Mouse (Mus musculus): ENCODE data around the gene Rhox1. TPM values are rescaled to one million over a fixed set of nuclear protein-coding genes. Genes with fewer than 3 reads are reported as not detected.
"Not testable (repeated sequence)": the region's sequence is repeated elsewhere in the genome, so short reads cannot be mapped to it uniquely, and the experiment has no call there.

Rhox1 gene
- polyA plus RNA-seq (2014; fragmentation: Nextera tagmentation; extraction: Ambion mirVana) = not detected in 2 replicates

DNA sequence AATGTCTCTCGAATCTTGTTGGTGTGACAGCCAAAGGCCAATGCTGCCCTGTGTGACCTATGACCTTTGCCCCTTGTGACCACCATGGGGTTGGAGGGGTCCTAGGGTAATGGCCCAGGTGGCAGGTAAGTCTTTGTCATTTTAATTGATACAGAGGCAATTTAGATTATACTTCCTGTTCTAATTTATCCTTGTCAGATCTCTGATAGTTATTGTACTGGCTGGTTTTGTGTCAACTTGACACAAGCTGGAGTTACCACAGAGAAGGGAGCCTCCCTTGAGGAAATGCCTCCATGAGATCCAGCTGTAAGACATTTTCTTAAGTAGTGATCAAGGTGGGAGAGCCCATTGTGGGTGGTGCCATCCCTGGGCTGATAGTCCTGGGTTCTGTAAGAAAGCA is at the start of gene Rhox1:
Rhox1 (minus strand) TSS at position 101 of the 400 bp plus-strand sequence.
- not testable (repeated sequence) for H3K27ac ChIP-seq (replicated peaks; ENCODE audit: low read depth, low read length); H3K27me3 ChIP-seq (ENCODE audit: control insufficient read depth, insufficient read depth, low read length); H3K4me3 ChIP-seq (ENCODE audit: low read depth, low read length); DNase-seq (ENCODE audit: low spot score); H3K4me1 ChIP-seq (ENCODE audit: control insufficient read depth, insufficient read depth, low read length); ATAC-seq (replicated peaks; ENCODE audit: insufficient number of reproducible peaks, low FRiP score, low TSS enrichment, low read depth); H3K9me3 ChIP-seq (replicated peaks; ENCODE audit: control insufficient read depth, low read length); H3K36me3 ChIP-seq (replicated peaks; ENCODE audit: control insufficient read depth, insufficient read depth, low read depth, low read length); H3K9ac ChIP-seq (replicated peaks; ENCODE audit: low read length); H3K4me2 ChIP-seq (ENCODE audit: low read depth, low read length)
- 65% methylated on average over 1 of the region's 1 CpGs for WGBS

DNA sequence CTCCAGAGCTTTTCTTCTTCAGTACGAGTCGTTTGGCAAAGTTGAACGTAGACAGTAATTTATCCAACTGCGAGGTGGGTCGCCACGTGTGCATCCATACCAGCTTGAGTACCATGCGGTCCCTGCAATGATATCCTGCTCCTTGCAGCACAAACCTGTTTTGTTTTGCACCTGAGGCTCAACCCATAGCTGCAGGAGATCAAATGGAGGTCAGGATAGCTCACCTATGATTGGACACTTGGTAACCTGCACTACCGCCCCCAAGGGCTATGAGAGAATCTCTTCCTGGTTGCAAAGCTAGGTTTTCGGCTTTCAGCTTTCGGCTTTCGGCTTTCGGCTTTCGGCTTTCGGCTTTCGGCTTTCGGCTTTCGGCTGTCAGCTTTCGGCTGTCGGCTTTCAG is 43.0 kb upstream of the Rhox1 start, which contains the start of gene Rhox4a:
Rhox4a (plus strand) TSS at position 301 of the 400 bp plus-strand sequence.
- not testable (repeated sequence) for H3K4me1 ChIP-seq (ENCODE audit: control insufficient read depth, insufficient read depth, low read length); H3K4me2 ChIP-seq (ENCODE audit: low read depth, low read length); H3K27ac ChIP-seq (replicated peaks; ENCODE audit: low read depth, low read length); H3K9ac ChIP-seq (replicated peaks; ENCODE audit: low read length); H3K36me3 ChIP-seq (replicated peaks; ENCODE audit: control insufficient read depth, insufficient read depth, low read depth, low read length); H3K27me3 ChIP-seq (ENCODE audit: control insufficient read depth, insufficient read depth, low read length); DNase-seq (ENCODE audit: low spot score); H3K4me3 ChIP-seq (ENCODE audit: low read depth, low read length); H3K9me3 ChIP-seq (replicated peaks; ENCODE audit: control insufficient read depth, low read length); ATAC-seq (replicated peaks; ENCODE audit: insufficient number of reproducible peaks, low FRiP score, low TSS enrichment, low read depth)
- 96% methylated on average over 10 of the region's 19 CpGs for WGBS

DNA sequence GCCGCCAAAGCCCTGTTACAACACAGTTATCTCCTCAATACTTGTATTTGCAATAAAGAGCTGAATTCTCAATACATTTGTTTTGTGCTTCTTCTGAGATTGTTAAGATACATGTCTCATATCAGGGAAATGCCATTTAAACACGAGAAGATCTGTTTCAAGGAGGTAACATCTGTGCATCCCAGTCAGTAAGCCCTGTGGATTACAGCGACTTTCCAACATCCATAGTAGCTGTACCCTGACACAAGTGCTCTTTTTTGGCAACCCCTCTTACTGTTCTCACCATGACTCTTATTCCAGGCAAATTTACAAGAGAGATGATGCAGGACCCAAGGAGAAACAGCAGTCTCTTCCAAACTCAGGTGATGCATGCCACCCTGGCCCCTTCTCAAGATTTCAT is 27.6 kb upstream of the Rhox1 start, which contains the start of gene Rhox3a:
Rhox3a (plus strand) TSS at position 301 of the 400 bp plus-strand sequence.
- H3K4me1 ChIP-seq (ENCODE audit: control insufficient read depth, insufficient read depth, low read length); DNase-seq (ENCODE audit: low spot score); H3K27ac ChIP-seq (replicated peaks; ENCODE audit: low read depth, low read length); H3K27me3 ChIP-seq (ENCODE audit: control insufficient read depth, insufficient read depth, low read length); H3K9ac ChIP-seq (replicated peaks; ENCODE audit: low read length); H3K4me3 ChIP-seq (ENCODE audit: low read depth, low read length); H3K9me3 ChIP-seq (replicated peaks; ENCODE audit: control insufficient read depth, low read length); H3K4me2 ChIP-seq (ENCODE audit: low read depth, low read length); ATAC-seq (replicated peaks; ENCODE audit: insufficient number of reproducible peaks, low FRiP score, low TSS enrichment, low read depth); H3K36me3 ChIP-seq (replicated peaks; ENCODE audit: control insufficient read depth, insufficient read depth, low read depth, low read length): not testable (repeated sequence)
- WGBS = 71% methylated on average over 1 of the region's 3 CpGs

DNA sequence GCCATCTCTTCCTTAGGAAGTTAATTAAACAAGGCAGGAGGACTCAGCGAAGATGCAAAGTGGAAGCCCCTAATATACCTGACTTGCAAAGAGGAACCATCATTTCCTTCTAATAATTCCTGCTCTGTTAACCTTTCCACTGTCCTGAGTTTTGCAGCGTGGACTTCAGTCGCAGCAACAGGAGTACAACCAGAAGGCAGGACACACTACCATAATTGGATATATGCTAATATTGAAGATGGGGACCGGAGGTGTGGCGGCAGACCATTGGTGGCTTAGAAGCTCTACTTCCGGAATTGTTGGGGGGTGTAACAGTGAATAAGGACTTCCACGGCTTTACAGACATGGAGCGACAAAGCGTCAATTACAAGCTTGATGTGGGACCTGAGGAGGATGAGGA is 22.6 kb upstream of the Rhox1 start, which contains the start of gene Rhox2a:
Rhox2a (plus strand) TSS at position 301 of the 400 bp plus-strand sequence.
- H3K4me1 ChIP-seq (ENCODE audit: control insufficient read depth, insufficient read depth, low read length); H3K9ac ChIP-seq (replicated peaks; ENCODE audit: low read length); H3K27me3 ChIP-seq (ENCODE audit: control insufficient read depth, insufficient read depth, low read length); H3K9me3 ChIP-seq (replicated peaks; ENCODE audit: control insufficient read depth, low read length); DNase-seq (ENCODE audit: low spot score); H3K4me2 ChIP-seq (ENCODE audit: low read depth, low read length); H3K4me3 ChIP-seq (ENCODE audit: low read depth, low read length); H3K36me3 ChIP-seq (replicated peaks; ENCODE audit: control insufficient read depth, insufficient read depth, low read depth, low read length); ATAC-seq (replicated peaks; ENCODE audit: insufficient number of reproducible peaks, low FRiP score, low TSS enrichment, low read depth); H3K27ac ChIP-seq (replicated peaks; ENCODE audit: low read depth, low read length): not testable (repeated sequence)
- no CpG with 5 or more reads among the region's 9 CpGs for WGBS

DNA sequence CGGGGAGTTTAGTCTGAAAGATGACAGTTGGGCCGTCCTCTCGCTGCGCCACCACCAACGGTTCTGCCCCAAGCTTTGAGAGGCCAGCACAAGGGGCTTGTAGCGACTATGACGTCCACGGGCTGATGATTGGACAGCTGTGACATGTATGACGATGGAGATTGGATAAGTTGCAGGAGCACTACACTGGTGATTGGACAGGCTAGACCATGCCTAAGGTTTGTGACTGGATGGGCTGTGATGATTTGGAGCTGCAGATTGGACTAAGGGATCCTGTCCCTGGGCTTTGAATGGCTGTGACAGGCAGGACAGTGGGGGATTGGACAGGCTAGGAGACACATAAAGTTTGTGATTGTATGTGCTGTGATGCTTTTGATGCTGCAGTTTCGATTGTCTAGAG is 11.1 kb downstream of the Rhox1 start, which contains the start of gene Gm9:
Gm9 (minus strand) TSS at position 101 of the 400 bp plus-strand sequence.
- 87% methylated on average over 10 of the region's 10 CpGs for WGBS
- Histone ChIP-seq H3K36me3 (replicated peaks; ENCODE audit: control insufficient read depth, insufficient read depth, low read depth, low read length) (no peaks in the 10 kb centered on the region), H3K4me3 (ENCODE audit: low read depth, low read length) (no peak within 1 kb of the TSS), H3K27me3 (ENCODE audit: control insufficient read depth, insufficient read depth, low read length) (no peaks in the 10 kb centered on the region), H3K9ac (replicated peaks; ENCODE audit: low read length) (no peak within 1 kb of the TSS), H3K9me3 (replicated peaks; ENCODE audit: control insufficient read depth, low read length) (no peaks in the 10 kb centered on the region), H3K4me2 (ENCODE audit: low read depth, low read length) (no peak within 1 kb of the TSS), H3K4me1 (ENCODE audit: control insufficient read depth, insufficient read depth, low read length) (no peaks in the 10 kb centered on the region), H3K27ac (replicated peaks; ENCODE audit: low read depth, low read length) (no peak within 1 kb of the TSS)
- DNase-seq (ENCODE audit: low spot score) (no peak), ATAC-seq (replicated peaks; ENCODE audit: insufficient number of reproducible peaks, low FRiP score, low TSS enrichment, low read depth) (no peak)

DNA sequence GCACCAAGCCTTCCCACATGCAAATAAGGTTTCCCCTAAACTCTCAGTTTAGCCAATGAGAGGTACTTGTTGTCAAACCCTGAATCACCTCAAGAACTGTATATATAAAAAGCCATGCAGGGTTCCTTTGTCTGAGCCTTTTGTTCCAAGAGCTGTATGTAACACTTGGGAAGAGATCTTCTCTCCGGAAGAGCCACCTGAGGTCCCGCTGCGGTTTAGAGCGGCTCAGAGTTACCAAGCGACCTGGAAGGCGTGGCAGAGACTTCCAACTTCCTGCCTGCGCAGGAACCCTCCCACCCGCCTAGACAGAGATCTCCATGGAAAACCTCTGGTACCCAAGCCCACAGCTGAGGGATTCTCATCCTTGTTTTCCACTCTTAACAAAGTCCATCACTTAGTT is 23.4 kb downstream of the Rhox1 start:
- H3K27me3 ChIP-seq (ENCODE audit: control insufficient read depth, insufficient read depth, low read length) = no peaks in the 10 kb centered on the region
- H3K4me2 ChIP-seq (ENCODE audit: low read depth, low read length) = no peak overlapping the region
- no peaks in the 10 kb centered on the region for H3K36me3 ChIP-seq (replicated peaks; ENCODE audit: control insufficient read depth, insufficient read depth, low read depth, low read length)
- no peak overlapping the region for H3K9ac ChIP-seq (replicated peaks; ENCODE audit: low read length)
- H3K4me3 ChIP-seq (ENCODE audit: low read depth, low read length) = no peak overlapping the region
- no peaks in the 10 kb centered on the region for H3K9me3 ChIP-seq (replicated peaks; ENCODE audit: control insufficient read depth, low read length)
- ATAC-seq (replicated peaks; ENCODE audit: insufficient number of reproducible peaks, low FRiP score, low TSS enrichment, low read depth) = no peak
- DNase-seq (ENCODE audit: low spot score) = no peak
- 58% methylated on average over 8 of the region's 8 CpGs for WGBS
- H3K4me1 ChIP-seq (ENCODE audit: control insufficient read depth, insufficient read depth, low read length) = no peaks in the 10 kb centered on the region
- H3K27ac ChIP-seq (replicated peaks; ENCODE audit: low read depth, low read length) = no peak overlapping the region

DNA sequence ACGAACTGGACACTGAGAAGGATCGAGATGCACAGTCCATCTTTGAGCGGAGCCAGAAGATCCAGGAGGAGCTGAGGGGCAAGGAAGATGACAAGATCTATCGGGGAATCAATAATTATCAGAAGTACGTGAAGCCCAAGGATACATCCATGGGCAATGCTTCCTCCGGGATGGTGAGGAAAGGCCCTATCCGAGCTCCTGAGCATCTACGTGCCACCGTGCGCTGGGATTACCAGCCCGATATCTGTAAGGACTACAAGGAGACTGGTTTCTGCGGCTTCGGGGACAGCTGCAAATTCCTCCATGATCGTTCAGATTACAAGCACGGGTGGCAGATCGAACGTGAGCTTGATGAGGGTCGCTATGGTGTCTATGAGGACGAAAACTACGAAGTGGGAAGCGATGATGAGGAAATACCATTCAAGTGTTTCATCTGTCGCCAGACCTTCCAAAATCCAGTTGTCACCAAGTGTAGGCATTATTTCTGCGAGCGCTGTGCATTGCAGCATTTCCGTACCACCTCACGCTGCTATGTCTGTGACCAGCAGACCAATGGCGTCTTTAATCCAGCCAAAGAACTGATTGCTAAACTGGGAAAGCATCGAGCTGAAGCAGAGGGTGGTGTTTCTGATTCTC is 30.2 kb downstream of the Rhox1 start:
- no peaks in the 10 kb centered on the region for H3K9me3 ChIP-seq (replicated peaks; ENCODE audit: control insufficient read depth, low read length)
- H3K4me1 ChIP-seq (ENCODE audit: control insufficient read depth, insufficient read depth, low read length) = no peaks in the 10 kb centered on the region
- WGBS = 21% methylated on average over 28 of the region's 28 CpGs
- no peak overlapping the region for H3K27ac ChIP-seq (replicated peaks; ENCODE audit: low read depth, low read length)
- H3K36me3 ChIP-seq (replicated peaks; ENCODE audit: control insufficient read depth, insufficient read depth, low read depth, low read length) = no peaks in the 10 kb centered on the region
- no peaks in the 10 kb centered on the region for H3K27me3 ChIP-seq (ENCODE audit: control insufficient read depth, insufficient read depth, low read length)
- DNase-seq (ENCODE audit: low spot score) (no peak), ATAC-seq (replicated peaks; ENCODE audit: insufficient number of reproducible peaks, low FRiP score, low TSS enrichment, low read depth) (no peak)
- peak overlapping the region; percentile 51 for H3K4me3 ChIP-seq (ENCODE audit: low read depth, low read length)
- H3K4me2 ChIP-seq (ENCODE audit: low read depth, low read length) = peak overlapping the region; percentile 46
- peak overlapping the region; percentile 64 for H3K9ac ChIP-seq (replicated peaks; ENCODE audit: low read length)

DNA sequence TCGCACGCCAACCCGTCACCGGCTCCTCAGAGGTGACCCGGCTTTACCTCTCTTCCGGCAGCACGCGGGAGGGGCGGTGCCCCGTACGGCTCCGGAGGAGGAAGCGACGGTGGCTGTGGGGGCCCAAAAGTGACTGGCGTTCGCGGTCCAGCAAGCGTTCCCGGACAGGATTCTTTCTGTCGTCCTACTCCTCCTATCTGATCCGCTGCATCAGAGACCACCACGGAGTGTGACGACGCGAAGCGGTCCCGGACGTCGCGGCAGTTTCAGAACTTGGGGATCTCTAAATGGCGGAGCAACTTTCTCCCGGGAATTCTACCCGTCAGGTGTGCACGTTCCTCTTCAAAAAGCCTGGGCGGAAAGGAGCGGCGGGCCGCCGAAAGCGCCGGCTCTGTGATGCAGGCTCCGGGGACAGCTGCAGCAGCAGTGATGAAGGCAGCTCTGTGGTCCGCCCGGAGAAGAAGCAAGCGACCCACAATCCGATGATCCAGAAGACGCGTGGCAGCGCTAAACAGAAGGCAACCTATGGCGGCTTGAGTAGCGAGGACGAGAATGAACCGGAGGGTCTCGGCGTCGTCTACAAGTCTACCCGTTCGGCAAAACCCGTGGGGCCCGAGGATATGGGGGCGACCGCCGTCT is 30.8 kb downstream of the Rhox1 start, which contains the start of the genes Ndufa1 and Rnf113a1:
Ndufa1 (minus strand) TSS at position 59 of the 639 bp plus-strand sequence.
Rnf113a1 (plus strand) TSS at position 141 of the 639 bp plus-strand sequence.
- Histone ChIP-seq H3K4me1 (ENCODE audit: control insufficient read depth, insufficient read depth, low read length) (no peaks in the 10 kb centered on the region), H3K27me3 (ENCODE audit: control insufficient read depth, insufficient read depth, low read length) (no peaks in the 10 kb centered on the region), H3K9ac (replicated peaks; ENCODE audit: low read length) (peak within 1 kb of the TSS; percentile 64), H3K4me2 (ENCODE audit: low read depth, low read length) (peak within 1 kb of the TSS; percentile 46), H3K36me3 (replicated peaks; ENCODE audit: control insufficient read depth, insufficient read depth, low read depth, low read length) (no peaks in the 10 kb centered on the region), H3K4me3 (ENCODE audit: low read depth, low read length) (peak within 1 kb of the TSS; percentile 51), H3K27ac (replicated peaks; ENCODE audit: low read depth, low read length) (no peak within 1 kb of the TSS), H3K9me3 (replicated peaks; ENCODE audit: control insufficient read depth, low read length) (no peaks in the 10 kb centered on the region)
- WGBS = 19% methylated on average over 60 of the region's 63 CpGs
- peak; percentile 88 for ATAC-seq (replicated peaks; ENCODE audit: insufficient number of reproducible peaks, low FRiP score, low TSS enrichment, low read depth)
- peak; percentile 82 for DNase-seq (ENCODE audit: low spot score)
